Mouse (Mus musculus) C2C12 (cell line): Measurements from ENCODE around the gene Mms19.

ENCODE experiments used
- CEBPB ChIP-seq: IDR thresholded peaks from one replicate; pipeline ENCODE4 v1.6.1; 2011; ENCODE audit warnings: low read depth, mild to moderate bottlenecking, control low read depth, moderate library complexity
- CTCF ChIP-seq: IDR thresholded peaks from one replicate; pipeline ENCODE4 v1.5.1; 2011; ENCODE audit not compliant: control insufficient read depth, insufficient read depth, insufficient read length
- USF1 ChIP-seq: IDR thresholded peaks from one replicate; pipeline ENCODE4 v1.6.1; 2011; ENCODE audit warnings: low read depth, mild to moderate bottlenecking, control low read depth, moderate library complexity

GRCm38 (mm10) chr19:41985994-41986393 lies 5.0 kb upstream of the Mms19 start:
- TF ChIP-seq CTCF (no peak), USF1 (no peak), CEBPB (no peak)
